Mouse (Mus musculus) midbrain, postnatal 0 days (tissue): ENCODE results near the gene Mark4. TPM values are rescaled to one million over a fixed set of nuclear protein-coding genes. Genes with fewer than 3 reads are reported as not detected.

Experiments used
- ATAC-seq: fragments of 200-750 bp; cut with Nextera tagmentation; 2 replicates; pipeline ENCODE4 v1.8.0; 2017; ENCODE audit warnings: moderate number of reproducible peaks, mild to moderate bottlenecking, moderate TSS enrichment, moderate library complexity; ENCODE audit not compliant: low FRiP score
- DNase-seq: peaks from one replicate; pipeline ENCODE4 v3.0.0-alpha.2; 2015; ENCODE audit warnings: low spot score
- H3K27ac ChIP-seq: fragments of 300-500 bp; sonication (generic); 2 replicates; pipeline ENCODE4 v1.5.1; 2014; ENCODE audit warnings: low read depth, mild to moderate bottlenecking, low read length, mixed read lengths
- H3K27me3 ChIP-seq: fragments of 300-500 bp; sonication (generic); 2 replicates; pipeline ENCODE4 v1.6.1; 2014; ENCODE audit warnings: low read length, control low read depth, mixed read lengths; ENCODE audit not compliant: insufficient read depth
- H3K36me3 ChIP-seq: fragments of 300-500 bp; sonication (generic); 2 replicates; pipeline ENCODE4 v1.6.1; 2014; ENCODE audit warnings: low read length, control low read depth, mixed read lengths; ENCODE audit not compliant: insufficient read depth
- H3K4me1 ChIP-seq: fragments of 300-500 bp; sonication (generic); 2 replicates; pipeline ENCODE4 v1.6.1; 2014; ENCODE audit warnings: mild to moderate bottlenecking, control low read depth, antibody characterized with exemption, low read length, mixed read lengths; ENCODE audit not compliant: insufficient read depth
- H3K4me2 ChIP-seq: fragments of 300-500 bp; sonication (generic); 2 replicates; pipeline ENCODE4 v1.6.1; 2014; ENCODE audit warnings: low read depth, mild to moderate bottlenecking, low read length, mixed read lengths; ENCODE audit not compliant: poor library complexity, severe bottlenecking
- H3K4me3 ChIP-seq: fragments of 300-500 bp; sonication (generic); 2 replicates; pipeline ENCODE4 v1.5.1; 2014; ENCODE audit warnings: low read depth, mild to moderate bottlenecking, low read length, moderate library complexity
- H3K9ac ChIP-seq: fragments of 300-500 bp; sonication (generic); replicated peaks from 2 replicates; pipeline ENCODE4 v1.6.1; 2014; ENCODE audit warnings: mild to moderate bottlenecking, low read length, moderate library complexity, mixed read lengths; ENCODE audit not compliant: poor library complexity, severe bottlenecking
- H3K9me3 ChIP-seq: fragments of 300-500 bp; sonication (generic); 2 replicates; pipeline ENCODE4 v1.6.1; 2016; ENCODE audit warnings: low read length, control low read depth
- CTCF ChIP-seq: IDR thresholded peaks from 2 replicates; pipeline ENCODE4 v1.5.1; 2016; ENCODE audit warnings: antibody characterized with exemption, mild to moderate bottlenecking
- WGBS: fragments of 180-500 bp; shearing (Covaris S2); extraction: QIAGEN DNeasy Blood & Tissue Kit; methylation state at CpG from one replicate; pipeline ENCODE4 v1.1.7; 2014; 5-methylcytosine and 5-hydroxymethylcytosine counted together
- polyA plus RNA-seq: library from polyadenylated mRNA; unstranded; fragments of >200 nt; fragmentation: Nextera tagmentation; extraction: Ambion mirVana; gene quantifications from 2 replicates; pipeline ENCODE4 v1.2.1, GENCODE M21; 2015
- total RNA-seq: library from RNA; depleted of rRNA; stranded (reverse); fragments of >200 nt; gene quantifications from 2 replicates; pipeline ENCODE4 v1.2.3, GENCODE M21; 2014

Gene Mark4
- total and polyA plus RNA-seq, 2 experiments from 2014 or later: 17.0 to 68.9 TPM

DNA sequence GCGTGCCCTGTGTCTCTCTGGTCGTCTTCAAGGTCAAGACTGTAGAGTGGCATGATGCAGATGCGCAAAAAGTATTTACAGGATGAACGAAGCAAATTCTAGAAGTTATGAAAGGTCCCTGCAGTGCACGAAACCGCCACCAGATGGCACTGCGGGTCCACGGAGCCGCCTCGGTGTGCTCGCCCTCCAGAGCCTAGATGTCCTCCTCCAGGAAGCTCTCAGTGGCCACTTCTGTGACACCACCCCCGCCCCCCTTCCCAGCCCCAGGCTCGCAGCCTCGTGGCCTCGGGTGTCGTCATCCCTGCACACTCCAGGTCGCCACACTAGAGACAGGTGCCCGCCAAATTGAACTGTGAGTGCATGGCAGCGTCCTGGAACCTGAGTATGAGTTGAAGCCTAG, 53.2 kb downstream of the Mark4 start:
- no peak; the same call in 1 of the 2 replicates for ATAC-seq
- 3% methylated on average over 19 of the region's 19 CpGs for WGBS

GRCm38 (mm10) chr7:19404476-19404875, 54.1 kb downstream of the Mark4 start, which contains the start of gene Ckm:
Gene Ckm (plus strand): TSS chr7:19404776.
- DNase-seq (no peak), ATAC-seq (no peak)
- peak within 1 kb of the TSS; percentile 0; the same call in 1 of the 2 replicates for H3K9ac ChIP-seq
- H3K4me3 ChIP-seq: peak within 1 kb of the TSS; percentile 47
- H3K9me3 ChIP-seq: no peaks in the 10 kb centered on the region
- peak within 1 kb of the TSS; percentile 90 for H3K4me2 ChIP-seq
- H3K4me1 ChIP-seq: no peaks in the 10 kb centered on the region
- no peak for TF ChIP-seq CTCF
- H3K27ac ChIP-seq: no peak within 1 kb of the TSS
- H3K27me3 ChIP-seq: peaks cover 25% of the 10 kb centered on the region
- H3K36me3 ChIP-seq: no peaks in the 10 kb centered on the region
- 55% methylated on average over 7 of the region's 7 CpGs for WGBS

More for the DNA sequence above, 53.2 kb downstream of the Mark4 start:
- Histone ChIP-seq H3K4me3 (no peak overlapping the region), H3K36me3 (no peaks in the 10 kb centered on the region), H3K27ac (no peak overlapping the region), H3K9ac (no peak overlapping the region), H3K27me3 (peaks cover 24% of the 10 kb centered on the region), H3K4me1 (no peaks in the 10 kb centered on the region), H3K9me3 (no peaks in the 10 kb centered on the region), H3K4me2 (peak overlapping the region; percentile 34)
- peak; percentile 71 for DNase-seq
- peak; percentile 94 for TF ChIP-seq CTCF

GRCm38 (mm10) chr7:19403731-19404296, 54.8 kb downstream of the Mark4 start, which contains the start of gene Klc3:
Gene Klc3 (minus strand): TSS chr7:19404104.
- Histone ChIP-seq H3K27ac (no peak within 1 kb of the TSS), H3K36me3 (no peaks in the 10 kb centered on the region), H3K4me2 (peak within 1 kb of the TSS; percentile 90), H3K9ac (peak within 1 kb of the TSS; percentile 0; the same call in 1 of the 2 replicates), H3K4me3 (peak within 1 kb of the TSS; percentile 47), H3K4me1 (no peaks in the 10 kb centered on the region), H3K9me3 (no peaks in the 10 kb centered on the region), H3K27me3 (peaks cover 27% of the 10 kb centered on the region)
- under 1% methylated on average over 58 of the region's 62 CpGs for WGBS
- ATAC-seq: no peak
- TF ChIP-seq CTCF: no peak
- DNase-seq: no peak

DNA sequence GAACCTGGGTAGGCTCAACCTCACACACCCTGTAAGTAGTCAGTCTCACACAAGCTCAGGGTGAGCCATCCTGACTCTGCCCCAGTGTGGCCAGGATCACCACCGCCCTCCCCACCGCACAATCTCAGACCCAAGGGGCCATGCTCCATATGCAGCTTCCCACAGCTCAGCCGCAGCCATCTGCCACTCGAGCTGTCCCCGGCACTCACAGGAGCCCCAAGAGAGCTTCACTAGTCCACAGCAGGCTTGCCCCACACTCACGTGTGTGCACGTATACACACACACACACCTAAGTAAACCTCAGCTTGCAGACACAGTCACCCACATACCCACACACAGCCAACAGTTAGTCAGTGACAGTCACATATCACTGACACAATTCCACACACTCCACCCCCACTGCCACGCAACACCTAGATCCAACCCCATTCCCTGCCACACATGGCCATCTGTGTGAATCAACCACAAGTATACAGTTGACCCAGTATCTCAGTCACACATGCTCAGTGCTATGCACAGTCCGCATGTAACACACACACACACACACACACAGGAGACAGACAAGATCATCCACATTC, 56.0 kb downstream of the Mark4 start:
- ATAC-seq (no peak), DNase-seq (no peak)
- no peak overlapping the region for H3K9ac ChIP-seq
- TF ChIP-seq CTCF: no peak
- no peak overlapping the region for H3K4me3 ChIP-seq
- H3K4me2 ChIP-seq: no peak overlapping the region
- no peaks in the 10 kb centered on the region for H3K36me3 ChIP-seq
- peaks cover 27% of the 10 kb centered on the region for H3K27me3 ChIP-seq
- no peak overlapping the region for H3K27ac ChIP-seq
- no peaks in the 10 kb centered on the region for H3K9me3 ChIP-seq
- H3K4me1 ChIP-seq: no peaks in the 10 kb centered on the region
- WGBS: 67% methylated on average over 9 of the region's 9 CpGs

DNA sequence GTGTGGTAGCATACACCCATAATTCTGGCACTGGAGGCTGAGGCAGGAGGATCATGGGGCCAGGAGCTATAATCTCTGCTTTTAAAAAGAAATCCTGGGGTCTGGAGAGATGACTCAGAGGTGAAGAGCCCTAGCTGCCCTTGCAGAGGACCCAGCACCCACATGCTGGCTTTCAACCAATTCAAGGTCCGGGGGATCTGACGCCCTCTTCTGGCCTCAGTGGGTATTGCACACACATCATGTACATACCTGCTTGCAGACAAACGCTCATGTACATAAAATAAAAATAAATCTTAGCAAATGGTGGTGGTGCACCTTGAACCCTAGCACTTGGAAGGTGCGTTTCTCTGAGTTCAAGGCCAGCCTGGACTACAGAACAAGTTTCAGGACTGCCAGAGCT, 57.7 kb downstream of the Mark4 start:
- no peaks in the 10 kb centered on the region for H3K36me3 ChIP-seq
- H3K9ac ChIP-seq: no peak overlapping the region
- peaks cover 25% of the 10 kb centered on the region for H3K27me3 ChIP-seq
- DNase-seq (no peak), ATAC-seq (no peak)
- H3K27ac ChIP-seq: no peak overlapping the region
- H3K4me2 ChIP-seq: no peak overlapping the region
- H3K9me3 ChIP-seq: no peaks in the 10 kb centered on the region
- no peak overlapping the region for H3K4me3 ChIP-seq
- TF ChIP-seq CTCF: peak; percentile 37
- no peaks in the 10 kb centered on the region for H3K4me1 ChIP-seq
- 84% methylated on average over 4 of the region's 4 CpGs for WGBS
